Mouse (Mus musculus) splenic B cell, adult 2 months (primary cell): ENCODE measurements at regions not wholly inside any gene's neighbourhood (a gene's known extent, or its start where the extent isn't known, plus 50 kb on each side); places are given as distances from the start of the nearest gene placed in this dataset.

Experiments used
- DNase-seq: peaks from one replicate; pipeline ENCODE4 v3.0.0-alpha.2; 2011; ENCODE audit warnings: low read depth, low spot score
- H3K27me3 ChIP-seq: 2 replicates; pipeline ENCODE4 v1.6.1; 2012; ENCODE audit warnings: mild to moderate bottlenecking, low read length, moderate library complexity, mixed read lengths; ENCODE audit not compliant: control insufficient read depth, poor library complexity, insufficient read depth, severe bottlenecking
- H3K36me3 ChIP-seq: 2 replicates; pipeline ENCODE4 v1.6.1; 2012; ENCODE audit warnings: mild to moderate bottlenecking, low read length, moderate library complexity, mixed read lengths; ENCODE audit not compliant: control insufficient read depth, poor library complexity, insufficient read depth, severe bottlenecking

GRCm38 (mm10) chr10:91339361-91339760, 158.2 kb upstream of the Tmpo start:
- DNase-seq = no peak
- Histone ChIP-seq H3K36me3 (no peaks in the 10 kb centered on the region), H3K27me3 (no peaks in the 10 kb centered on the region)

- H3K27me3 ChIP-seq = no peaks in the 10 kb centered on the region
- H3K36me3 ChIP-seq = no peaks in the 10 kb centered on the region
- no peak for DNase-seq
Measured at GRCm38 (mm10) chr10:91326661-91327312, 145.7 kb upstream of the Tmpo start.

DNA sequence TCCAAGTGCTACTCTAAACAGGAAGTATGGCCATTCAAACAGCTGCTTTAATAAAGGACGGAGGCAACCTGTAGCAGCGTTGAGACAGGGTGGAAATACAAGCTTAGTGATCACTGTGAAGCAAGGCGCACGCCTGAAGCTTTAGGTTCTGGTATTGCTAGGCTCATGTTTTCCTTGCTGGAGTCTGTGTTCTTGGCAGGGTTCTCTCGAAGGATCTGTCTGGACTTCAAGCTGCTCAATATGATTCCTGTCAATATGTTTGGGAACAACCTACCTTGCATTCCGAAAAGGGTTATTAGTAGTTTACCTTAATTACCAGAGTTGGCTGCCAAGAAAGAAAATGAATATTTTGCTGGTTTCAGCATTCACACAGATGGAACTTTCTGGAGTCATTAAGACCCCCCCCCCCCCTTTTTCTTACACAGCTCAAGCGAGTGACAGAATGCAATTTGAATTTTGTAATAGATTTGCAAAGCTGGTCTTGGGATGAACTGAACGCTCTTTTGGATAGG, 145.1 kb upstream of the Tmpo start:
- no peak for DNase-seq
- no peaks in the 10 kb centered on the region for H3K36me3 ChIP-seq
- no peaks in the 10 kb centered on the region for H3K27me3 ChIP-seq

DNA sequence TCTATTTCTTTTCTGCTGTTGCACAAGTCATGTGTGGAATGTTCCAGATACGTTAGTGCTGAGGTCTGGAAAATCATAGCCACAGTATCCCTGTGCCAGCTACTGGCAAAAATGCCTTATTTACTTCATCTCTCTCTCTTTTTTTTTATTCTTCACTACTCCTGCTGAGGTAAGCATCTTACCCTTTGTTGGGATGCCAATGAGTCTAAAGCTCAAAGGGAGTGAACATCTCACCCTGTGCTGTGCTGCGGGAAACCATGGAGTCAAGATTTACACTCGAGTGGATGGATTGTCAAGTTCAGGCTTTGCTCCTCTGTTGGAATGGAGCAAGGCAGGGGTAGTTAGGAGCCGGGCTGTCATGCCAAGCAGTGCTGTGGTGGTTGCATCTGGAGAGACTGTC, 140.1 kb upstream of the Tmpo start:
- H3K27me3 ChIP-seq = no peaks in the 10 kb centered on the region
- H3K36me3 ChIP-seq = no peaks in the 10 kb centered on the region
- DNase-seq = no peak

- DNase-seq = no peak
- no peaks in the 10 kb centered on the region for H3K36me3 ChIP-seq
- H3K27me3 ChIP-seq = no peaks in the 10 kb centered on the region
Measured at GRCm38 (mm10) chr10:91319442-91320112, 138.5 kb upstream of the Tmpo start.

- no peaks in the 10 kb centered on the region for H3K36me3 ChIP-seq
- H3K27me3 ChIP-seq = no peaks in the 10 kb centered on the region
- DNase-seq = no peak
Measured at GRCm38 (mm10) chr10:91314441-91314840, 133.3 kb upstream of the Tmpo start.

- Histone ChIP-seq H3K27me3 (no peaks in the 10 kb centered on the region), H3K36me3 (no peaks in the 10 kb centered on the region)
- DNase-seq = no peak
Measured at GRCm38 (mm10) chr10:91313316-91313715, 132.2 kb upstream of the Tmpo start.

DNA sequence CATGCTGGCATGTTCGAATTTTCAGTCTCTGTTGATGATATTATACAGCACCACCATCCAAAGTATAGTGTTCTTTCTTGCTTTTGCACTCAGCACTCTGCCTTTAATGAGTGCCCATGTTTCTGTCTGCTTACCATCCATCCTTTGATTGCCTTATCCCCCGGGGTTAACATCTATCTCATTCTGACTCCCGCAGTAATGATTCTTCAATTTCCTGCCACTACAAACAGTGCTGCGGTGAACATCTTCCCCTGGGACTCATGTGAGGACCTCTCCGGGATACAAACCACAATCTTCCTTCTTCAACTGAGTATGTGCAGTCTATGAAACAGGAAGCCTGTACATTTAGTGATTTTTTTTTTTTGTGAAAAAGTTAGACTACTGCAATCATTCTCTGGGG, 131.8 kb upstream of the Tmpo start:
- Histone ChIP-seq H3K36me3 (no peaks in the 10 kb centered on the region), H3K27me3 (no peaks in the 10 kb centered on the region)
- DNase-seq = no peak

DNA sequence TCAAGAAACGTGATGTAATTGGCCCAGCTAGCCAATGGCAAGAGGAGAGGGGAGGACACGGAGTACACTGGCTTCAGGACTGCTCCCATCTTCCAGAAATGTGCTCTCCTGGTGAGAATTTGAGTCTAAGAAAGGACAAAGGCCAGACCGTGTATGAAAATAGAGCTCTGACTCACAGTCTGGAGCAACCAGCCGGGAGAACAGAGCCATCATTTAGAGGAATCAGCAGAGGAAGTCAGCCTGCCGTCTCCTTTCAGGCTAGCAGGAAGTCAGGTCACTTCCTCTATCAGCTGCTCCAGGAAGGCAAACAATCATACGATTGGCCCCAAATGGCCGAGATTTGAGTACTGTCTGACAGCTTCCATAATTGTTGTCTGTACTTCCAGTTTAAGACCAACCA, 119.0 kb upstream of the Tmpo start:
- H3K27me3 ChIP-seq = no peaks in the 10 kb centered on the region
- no peak for DNase-seq
- H3K36me3 ChIP-seq = no peaks in the 10 kb centered on the region

- H3K27me3 ChIP-seq = no peaks in the 10 kb centered on the region
- peak; percentile 31 for DNase-seq
- no peaks in the 10 kb centered on the region for H3K36me3 ChIP-seq
Measured at GRCm38 (mm10) chr10:91297792-91298460, 116.8 kb upstream of the Tmpo start.

GRCm38 (mm10) chr10:91295345-91295744, 114.2 kb upstream of the Tmpo start:
- Histone ChIP-seq H3K36me3 (no peaks in the 10 kb centered on the region), H3K27me3 (no peaks in the 10 kb centered on the region)
- no peak for DNase-seq

DNA sequence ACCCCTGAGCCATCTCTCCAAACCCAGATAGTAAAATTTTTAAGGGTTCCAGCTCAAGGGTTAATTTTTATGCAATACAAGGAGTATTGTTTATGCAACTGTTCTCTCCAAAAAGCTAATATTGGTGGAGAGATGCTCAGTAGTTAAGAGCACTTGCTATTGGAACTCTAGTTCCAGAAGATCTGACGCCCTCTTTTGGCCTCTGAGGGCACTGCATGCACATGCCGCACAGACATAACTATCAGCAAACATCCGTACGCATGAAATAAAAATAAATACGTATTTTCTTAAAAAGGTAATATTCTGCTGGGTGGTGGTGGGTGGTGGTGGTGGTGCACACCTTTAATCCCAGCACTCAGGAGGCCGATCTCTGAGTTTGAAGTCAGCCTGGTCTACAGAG, 112.1 kb upstream of the Tmpo start:
- Histone ChIP-seq H3K27me3 (no peaks in the 10 kb centered on the region), H3K36me3 (no peaks in the 10 kb centered on the region)
- no peak for DNase-seq

DNA sequence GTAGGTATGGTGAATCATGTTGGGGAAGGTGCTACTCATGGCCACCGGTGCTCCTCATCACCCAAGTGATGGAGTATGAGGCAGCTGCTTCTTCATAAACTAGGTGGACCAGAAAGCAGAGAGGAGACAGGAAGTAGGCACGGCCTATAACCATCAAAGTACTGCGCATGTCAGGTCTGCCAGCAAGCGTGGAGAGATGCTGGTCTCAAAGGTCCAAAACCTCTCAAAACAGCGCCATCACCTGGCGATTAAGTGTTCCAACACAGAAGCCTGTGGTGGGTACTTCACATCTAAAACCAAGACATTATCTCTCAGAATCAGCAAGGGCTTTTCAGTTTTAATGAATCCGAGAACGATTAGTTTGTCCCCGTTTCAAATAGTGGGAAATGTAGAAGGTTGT, 103.1 kb upstream of the Tmpo start:
- no peak for DNase-seq
- H3K36me3 ChIP-seq = no peaks in the 10 kb centered on the region

DNA sequence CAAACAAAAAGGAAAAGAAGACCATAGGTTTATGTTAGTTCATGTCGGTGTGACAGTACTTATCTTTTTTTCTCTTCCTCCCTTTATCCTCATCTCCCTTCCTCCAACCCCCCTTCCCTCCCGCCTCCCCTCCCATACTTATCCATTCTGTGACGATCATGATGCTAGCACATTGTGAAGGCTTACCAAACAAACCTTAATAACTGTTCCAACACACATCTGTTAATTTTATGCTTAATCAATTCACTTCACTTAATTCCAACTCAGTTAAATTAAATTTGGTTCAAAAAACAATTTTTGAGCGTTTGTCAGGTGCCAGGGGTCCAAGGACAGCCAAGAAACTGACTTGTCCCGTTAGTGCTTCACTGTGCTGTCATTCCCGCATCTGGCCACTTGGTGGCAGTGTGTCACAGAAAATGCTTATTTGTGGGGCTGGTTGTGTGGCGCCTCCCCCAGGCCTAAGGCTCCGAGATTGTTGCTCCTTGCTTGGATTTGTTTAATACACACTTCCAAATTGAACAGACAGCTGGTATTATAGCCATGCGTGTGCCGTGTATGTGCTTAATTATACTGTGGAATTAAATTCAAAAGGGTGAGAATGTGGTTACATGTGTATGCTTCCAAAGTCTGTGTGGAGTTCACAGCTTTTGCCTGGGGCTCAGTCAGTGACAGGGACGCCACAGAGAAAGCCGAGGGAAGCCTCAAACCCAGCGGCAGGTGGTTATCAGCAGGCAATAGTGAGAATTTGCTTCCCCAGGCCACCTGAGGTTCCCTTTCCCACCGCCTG, 90.0 kb upstream of the Tmpo start:
- Histone ChIP-seq H3K27me3 (no peaks in the 10 kb centered on the region), H3K36me3 (no peaks in the 10 kb centered on the region)
- peak; percentile 88 for DNase-seq

More for the DNA sequence above, 103.1 kb upstream of the Tmpo start:
- no peaks in the 10 kb centered on the region for H3K27me3 ChIP-seq
